Comparison of ENCODE assay signal across 23 mouse cellular contexts in genomic region chr14:45478515-45478914, GRCm38 (mm10). TPM values are rescaled to one million over a fixed set of nuclear protein-coding genes. Genes with fewer than 3 reads are reported as not detected.
DNase-seq lines count a peak whose midpoint lies in the region; ATAC-seq and TF ChIP-seq lines count a peak whose summit lies in the region.
"Had no signal": no experiment of that assay in that cellular context is flagged by ENCODE, and none has a peak within 500 bp of the region (broad histone marks: within the 10 kb centered on the region; RNA-seq: fewer than 3 reads in every experiment).

No protein-coding gene starts in this region.

- no peak overlapping the region for H3K4me3 ChIP-seq in gastrocnemius, adult 2 months
- no peak overlapping the region for H3K4me3 ChIP-seq in heart, postnatal 0 days (ENCODE audit: low read depth, low read length)
- H3K4me3 ChIP-seq in layer of hippocampus, adult 2 months, result no peak overlapping the region
- H3K4me3 ChIP-seq in stomach, embryonic 16.5 days (replicated peaks; ENCODE audit: low read length), result no peak overlapping the region
- no peak overlapping the region for H3K4me3 ChIP-seq in stomach, postnatal 0 days (ENCODE audit: low read depth, low read length)
- H3K4me3 ChIP-seq: embryonic facial prominence, embryonic 10.5 days; forebrain, embryonic 12.5 days; hindbrain, embryonic 13.5 days; limb, embryonic 12.5 days; midbrain, embryonic 12.5 days; neural tube, embryonic 12.5 days had no signal

- no peak for TF ChIP-seq EP300 in heart, postnatal 0 days (IDR thresholded peaks at IDR 0.05; ENCODE audit: low read depth)
- no peak for TF ChIP-seq EP300 in stomach, postnatal 0 days (optimal IDR thresholded peaks at IDR 0.05)

- H3K4me1 ChIP-seq in heart, postnatal 0 days (ENCODE audit: control insufficient read depth, insufficient read depth), result peaks cover 12% of the 10 kb centered on the region
- peaks cover 3% of the 10 kb centered on the region; the same call in 1 of the 2 replicates for H3K4me1 ChIP-seq in stomach, embryonic 16.5 days (ENCODE audit: control insufficient read depth, insufficient read depth, low read length)
- no peaks in the 10 kb centered on the region for H3K4me1 ChIP-seq in stomach, postnatal 0 days (replicated peaks; ENCODE audit: control insufficient read depth, insufficient read depth)
- H3K4me1 ChIP-seq: forebrain, embryonic 12.5 days; limb, embryonic 12.5 days; midbrain, embryonic 12.5 days had no signal

- no peak for ATAC-seq in heart, postnatal 0 days (ENCODE audit: insufficient read depth, low read depth)
- no peak for ATAC-seq in stomach, embryonic 16.5 days (ENCODE audit: insufficient read depth, low FRiP score)
- no peak for ATAC-seq in stomach, postnatal 0 days (ENCODE audit: low FRiP score, low TSS enrichment)
- ATAC-seq: inflammation-experienced regulatory T-cells, adult 6 months had no signal

- H3K4me2 ChIP-seq in heart, postnatal 0 days (ENCODE audit: low read depth, low read length), result no peak overlapping the region
- no peak overlapping the region for H3K4me2 ChIP-seq in stomach, embryonic 16.5 days (ENCODE audit: low read depth, low read length)
- no peak overlapping the region for H3K4me2 ChIP-seq in stomach, postnatal 0 days (replicated peaks; ENCODE audit: low read depth)
- H3K4me2 ChIP-seq: forebrain, embryonic 12.5 days; hindbrain, embryonic 13.5 days; limb, embryonic 12.5 days; midbrain, embryonic 12.5 days; neural tube, embryonic 12.5 days had no signal

- H3K36me3 ChIP-seq in heart, postnatal 0 days (replicated peaks; ENCODE audit: control insufficient read depth, insufficient read depth, low read length), result peaks cover 46% of the 10 kb centered on the region
- peaks cover 24% of the 10 kb centered on the region; the same call in 1 of the 2 replicates for H3K36me3 ChIP-seq in stomach, embryonic 16.5 days (ENCODE audit: control insufficient read depth, insufficient read depth, low read length)
- peaks cover 9% of the 10 kb centered on the region for H3K36me3 ChIP-seq in stomach, postnatal 0 days (ENCODE audit: control insufficient read depth, insufficient read depth, low read length)

- no peak for DNase-seq in gastrocnemius, adult 2 months
- DNase-seq in gastrocnemius, adult 18-20 months (ENCODE audit: low spot score), result no peak
- DNase-seq in heart, postnatal 0 days (ENCODE audit: low spot score), result no peak
- DNase-seq in heart, postnatal 25 days (ENCODE audit: low spot score), result no peak
- no peak for DNase-seq in layer of hippocampus, adult 2 months (ENCODE audit: low spot score in 2 of 2)
- no peak for DNase-seq in layer of hippocampus, postnatal 14 days (ENCODE audit: low spot score in 2 of 2)
- no peak for DNase-seq in stomach, postnatal 0 days (ENCODE audit: low spot score)
- DNase-seq: adrenal gland, adult 8-10 months; cerebellum, adult 9-10 months; gastrocnemius, postnatal 14 days; thymus, postnatal 14 days had no signal

- H3K27me3 ChIP-seq in heart, postnatal 0 days (ENCODE audit: control insufficient read depth, insufficient read depth, low read length), result no peaks in the 10 kb centered on the region
- H3K27me3 ChIP-seq in stomach, embryonic 16.5 days (ENCODE audit: control insufficient read depth, insufficient read depth, low read length), result no peaks in the 10 kb centered on the region
- no peaks in the 10 kb centered on the region for H3K27me3 ChIP-seq in stomach, postnatal 0 days (ENCODE audit: control insufficient read depth, insufficient read depth, low read length)
- H3K27me3 ChIP-seq: forebrain, embryonic 12.5 days; hindbrain, embryonic 13.5 days; limb, embryonic 12.5 days; midbrain, embryonic 12.5 days; neural tube, embryonic 12.5 days; Patski had no signal

- WGBS in heart, postnatal 0 days, result 23% methylated on average over 3 of the region's 3 CpGs
- 39% methylated on average over 3 of the region's 3 CpGs for WGBS in stomach, embryonic 16.5 days
- WGBS in stomach, postnatal 0 days, result 36% methylated on average over 3 of the region's 3 CpGs

- H3K9me3 ChIP-seq in heart, postnatal 0 days (replicated peaks; ENCODE audit: control insufficient read depth, low read length), result no peaks in the 10 kb centered on the region
- H3K9me3 ChIP-seq in stomach, embryonic 16.5 days (replicated peaks; ENCODE audit: control insufficient read depth, low read length), result no peaks in the 10 kb centered on the region
- H3K9me3 ChIP-seq in stomach, postnatal 0 days (ENCODE audit: control insufficient read depth, low read length), result no peaks in the 10 kb centered on the region
- H3K9me3 ChIP-seq: embryonic facial prominence, embryonic 10.5 days; forebrain, embryonic 12.5 days; hindbrain, embryonic 13.5 days; limb, embryonic 12.5 days; midbrain, embryonic 12.5 days; neural tube, embryonic 12.5 days had no signal

- no peak for TF ChIP-seq CTCF in gastrocnemius, adult 2 months (IDR thresholded peaks at IDR 0.05)
- TF ChIP-seq CTCF in heart, postnatal 0 days (IDR thresholded peaks at IDR 0.05; ENCODE audit: low read depth), result no peak
- no peak for TF ChIP-seq CTCF in layer of hippocampus, adult 2 months (conservative IDR thresholded peaks at IDR 0.05)
- TF ChIP-seq CTCF in stomach, postnatal 0 days (IDR thresholded peaks at IDR 0.05; ENCODE audit: low read depth), result no peak

- peak overlapping the region; percentile 84 for H3K27ac ChIP-seq in gastrocnemius, adult 2 months
- peak overlapping the region; percentile 64 for H3K27ac ChIP-seq in heart, postnatal 0 days (ENCODE audit: low read depth)
- 0 out of 2 replicates have a peak overlapping the region, but pooled peaks have one; percentile 4 for H3K27ac ChIP-seq in layer of hippocampus, adult 2 months
- H3K27ac ChIP-seq in stomach, embryonic 16.5 days (ENCODE audit: low read length), result peak overlapping the region; percentile 21; the same call in 1 of the 2 replicates
- H3K27ac ChIP-seq in stomach, postnatal 0 days (replicated peaks), result no peak overlapping the region
- H3K27ac ChIP-seq: embryonic facial prominence, embryonic 10.5 days; forebrain, embryonic 12.5 days; hindbrain, embryonic 13.5 days; limb, embryonic 12.5 days; midbrain, embryonic 12.5 days; neural tube, embryonic 12.5 days had no signal

- intact Hi-C loops in gastrocnemius, adult 2 months (cut with DNase I), result no loop called here
- intact Hi-C loops in heart, postnatal 25 days (cut with DNase I), result no loop called here

- H3K9ac ChIP-seq in heart, postnatal 0 days (replicated peaks; ENCODE audit: low read depth, low read length), result no peak overlapping the region
- no peak overlapping the region for H3K9ac ChIP-seq in stomach, embryonic 16.5 days (ENCODE audit: low read length)
- no peak overlapping the region for H3K9ac ChIP-seq in stomach, postnatal 0 days (ENCODE audit: low read length)
- H3K9ac ChIP-seq: forebrain, embryonic 12.5 days; hindbrain, embryonic 13.5 days; limb, embryonic 12.5 days; midbrain, embryonic 12.5 days; neural tube, embryonic 12.5 days had no signal

RNA-seq across cellular contexts. Expression of gene Fermt2, which starts 51.4 kb away (rescaled TPM):
- total RNA-seq in gastrocnemius, adult 2 months (2021), result 100 to 1,000 TPM; 214 to 243 TPM
- total RNA-seq in gastrocnemius, adult 18-20 months (2021), result 100 to 1,000 TPM; 222 to 227 TPM
- total RNA-seq in heart, postnatal 0 days (2014; rRNA removed; ENCODE audit: low replicate concordance), result 119 TPM in 2 replicates
- 211 and 221 TPM in 2 replicates for polyA plus RNA-seq in heart, postnatal 0 days (2015; fragmentation: Nextera tagmentation; extraction: Ambion mirVana)
- 100 to 1,000 TPM; 253 to 256 TPM for total RNA-seq in heart, postnatal 25 days (2021)
- total RNA-seq in layer of hippocampus, adult 2 months (2021), result 100 to 1,000 TPM in 1 of 2 experiments, 10 to 100 TPM in 1; 90.8 to 100 TPM
- 100 to 1,000 TPM; 102 to 105 TPM for total RNA-seq in layer of hippocampus, postnatal 14 days (2021)
- 213 and 235 TPM in 2 replicates for polyA plus RNA-seq in stomach, embryonic 16.5 days (2015; fragmentation: Nextera tagmentation; extraction: Ambion mirVana)
- 176 and 189 TPM in 2 replicates for polyA plus RNA-seq in stomach, postnatal 0 days (2015; fragmentation: Nextera tagmentation; extraction: Ambion mirVana)
- total RNA-seq: common myeloid progenitor, adult 5-6 weeks; megakaryocyte progenitor cell, adult 5-6 weeks; monocyte, adult 5-6 weeks had no signal
- polyA plus RNA-seq: inflammation-experienced regulatory T-cells, adult 6 months had no signal
